Mouse (Mus musculus): ENCODE data around the gene Fstl4. TPM values are rescaled to one million over a fixed set of nuclear protein-coding genes. Genes with fewer than 3 reads are reported as not detected.
A peak's percentile ranks its signal among the peaks of the same experiment; 100 is the strongest.

The Fstl4 gene
- polyA plus RNA-seq, 1 experiment from 2014 or later: 0.95 TPM

GRCm38 (mm10) chr11:52914431-52914830 is 150.0 kb downstream of the Fstl4 start:
- no peak overlapping the region for H3K4me3 ChIP-seq (replicated peaks)
- peaks cover 4% of the 10 kb centered on the region for H3K4me1 ChIP-seq (replicated peaks)
- ATAC-seq (ENCODE audit: insufficient number of reproducible peaks, insufficient read depth, low FRiP score, low TSS enrichment, low read depth): no peak
- H3K9ac ChIP-seq (replicated peaks): no peak overlapping the region
- no peaks in the 10 kb centered on the region for H3K27me3 ChIP-seq
- no peak overlapping the region for H3K27ac ChIP-seq
- no peak overlapping the region for H3K4me2 ChIP-seq
- H3K9me3 ChIP-seq: no peaks in the 10 kb centered on the region
- 76% methylated on average over 6 of the region's 6 CpGs for WGBS
- H3K36me3 ChIP-seq: no peaks in the 10 kb centered on the region

GRCm38 (mm10) chr11:52915648-52916047 is 151.2 kb downstream of the Fstl4 start:
- WGBS: 80% methylated on average over 2 of the region's 2 CpGs
- H3K27me3 ChIP-seq: no peaks in the 10 kb centered on the region
- no peaks in the 10 kb centered on the region for H3K9me3 ChIP-seq
- H3K9ac ChIP-seq (replicated peaks): no peak overlapping the region
- H3K4me2 ChIP-seq: no peak overlapping the region
- no peak overlapping the region for H3K27ac ChIP-seq
- H3K4me3 ChIP-seq (replicated peaks): no peak overlapping the region
- peaks cover 10% of the 10 kb centered on the region for H3K4me1 ChIP-seq (replicated peaks)
- H3K36me3 ChIP-seq: no peaks in the 10 kb centered on the region
- ATAC-seq (ENCODE audit: insufficient number of reproducible peaks, insufficient read depth, low FRiP score, low TSS enrichment, low read depth): no peak

- no peaks in the 10 kb centered on the region for H3K9me3 ChIP-seq
- no peak for ATAC-seq (ENCODE audit: insufficient number of reproducible peaks, insufficient read depth, low FRiP score, low TSS enrichment, low read depth)
- no peak overlapping the region for H3K4me2 ChIP-seq
- H3K27me3 ChIP-seq: no peaks in the 10 kb centered on the region
- H3K4me1 ChIP-seq (replicated peaks): peaks cover 10% of the 10 kb centered on the region
- 37% methylated on average over 15 of the region's 15 CpGs for WGBS
- H3K27ac ChIP-seq: no peak overlapping the region
- H3K4me3 ChIP-seq (replicated peaks): no peak overlapping the region
- no peak overlapping the region for H3K9ac ChIP-seq (replicated peaks)
- H3K36me3 ChIP-seq: no peaks in the 10 kb centered on the region
Observed at GRCm38 (mm10) chr11:52919231-52919960, 155.0 kb downstream of the Fstl4 start.

- H3K27me3 ChIP-seq: no peaks in the 10 kb centered on the region; the same call in 1 of the 2 replicates
- H3K4me2 ChIP-seq: no peak overlapping the region
- no peaks in the 10 kb centered on the region for H3K9me3 ChIP-seq
- 82% methylated on average over 2 of the region's 2 CpGs for WGBS
- H3K9ac ChIP-seq (replicated peaks): no peak overlapping the region
- no peaks in the 10 kb centered on the region for H3K36me3 ChIP-seq
- H3K4me1 ChIP-seq (replicated peaks): peaks cover 8% of the 10 kb centered on the region
- H3K27ac ChIP-seq: 0 out of 2 replicates have a peak overlapping the region, but pooled peaks have one; percentile 17
- no peak overlapping the region for H3K4me3 ChIP-seq (replicated peaks)
- ATAC-seq (ENCODE audit: insufficient number of reproducible peaks, insufficient read depth, low FRiP score, low TSS enrichment, low read depth): no peak
Observed at GRCm38 (mm10) chr11:52924196-52924595, 159.8 kb downstream of the Fstl4 start.

GRCm38 (mm10) chr11:52928321-52928720 is 163.9 kb downstream of the Fstl4 start:
- 92% methylated on average over 4 of the region's 4 CpGs for WGBS
- no peak overlapping the region for H3K27ac ChIP-seq
- H3K36me3 ChIP-seq: no peaks in the 10 kb centered on the region
- H3K4me3 ChIP-seq (replicated peaks): no peak overlapping the region
- no peaks in the 10 kb centered on the region for H3K9me3 ChIP-seq
- H3K9ac ChIP-seq (replicated peaks): no peak overlapping the region
- H3K4me1 ChIP-seq (replicated peaks): no peaks in the 10 kb centered on the region
- H3K4me2 ChIP-seq: no peak overlapping the region
- no peak for ATAC-seq (ENCODE audit: insufficient number of reproducible peaks, insufficient read depth, low FRiP score, low TSS enrichment, low read depth)
- no peaks in the 10 kb centered on the region; the same call in 1 of the 2 replicates for H3K27me3 ChIP-seq

GRCm38 (mm10) chr11:52939336-52940070 is 175.1 kb downstream of the Fstl4 start:
- H3K9ac ChIP-seq (replicated peaks): no peak overlapping the region
- no peaks in the 10 kb centered on the region for H3K36me3 ChIP-seq
- WGBS: 61% methylated on average over 12 of the region's 12 CpGs
- H3K4me2 ChIP-seq: no peak overlapping the region
- no peak overlapping the region for H3K27ac ChIP-seq
- no peak overlapping the region for H3K4me3 ChIP-seq (replicated peaks)
- H3K9me3 ChIP-seq: no peaks in the 10 kb centered on the region
- no peaks in the 10 kb centered on the region; the same call in 1 of the 2 replicates for H3K27me3 ChIP-seq
- no peak for ATAC-seq (ENCODE audit: insufficient number of reproducible peaks, insufficient read depth, low FRiP score, low TSS enrichment, low read depth)
- no peaks in the 10 kb centered on the region for H3K4me1 ChIP-seq (replicated peaks)

- no peaks in the 10 kb centered on the region for H3K9me3 ChIP-seq
- no peaks in the 10 kb centered on the region for H3K36me3 ChIP-seq
- no peak overlapping the region for H3K9ac ChIP-seq (replicated peaks)
- ATAC-seq (ENCODE audit: insufficient number of reproducible peaks, insufficient read depth, low FRiP score, low TSS enrichment, low read depth): no peak
- H3K4me1 ChIP-seq (replicated peaks): no peaks in the 10 kb centered on the region
- H3K27ac ChIP-seq: no peak overlapping the region
- H3K27me3 ChIP-seq: no peaks in the 10 kb centered on the region; the same call in 1 of the 2 replicates
- H3K4me3 ChIP-seq (replicated peaks): no peak overlapping the region
- WGBS: 56% methylated on average over 6 of the region's 6 CpGs
- H3K4me2 ChIP-seq: no peak overlapping the region
Observed at GRCm38 (mm10) chr11:52942967-52943366, 178.5 kb downstream of the Fstl4 start.

GRCm38 (mm10) chr11:52954995-52955394 is 190.6 kb downstream of the Fstl4 start:
- 93% methylated on average over 3 of the region's 3 CpGs for WGBS
- Histone ChIP-seq H3K4me3 (replicated peaks) (no peak overlapping the region), H3K36me3 (no peaks in the 10 kb centered on the region), H3K4me1 (replicated peaks) (0 out of 2 replicates have a peak, but pooled peaks cover 3% of the 10 kb centered on the region), H3K4me2 (no peak overlapping the region), H3K9ac (replicated peaks) (no peak overlapping the region), H3K9me3 (no peaks in the 10 kb centered on the region), H3K27me3 (no peaks in the 10 kb centered on the region), H3K27ac (no peak overlapping the region)
- no peak for ATAC-seq (ENCODE audit: insufficient number of reproducible peaks, insufficient read depth, low FRiP score, low TSS enrichment, low read depth)

GRCm38 (mm10) chr11:52968809-52969208 is 204.4 kb downstream of the Fstl4 start:
- H3K27ac ChIP-seq: no peak overlapping the region
- H3K27me3 ChIP-seq: no peaks in the 10 kb centered on the region
- no peak overlapping the region for H3K9ac ChIP-seq (replicated peaks)
- ATAC-seq (ENCODE audit: insufficient number of reproducible peaks, insufficient read depth, low FRiP score, low TSS enrichment, low read depth): no peak
- H3K4me3 ChIP-seq (replicated peaks): no peak overlapping the region
- H3K4me1 ChIP-seq (replicated peaks): 0 out of 2 replicates have a peak, but pooled peaks cover 4% of the 10 kb centered on the region
- 62% methylated on average over 9 of the region's 9 CpGs for WGBS
- no peak overlapping the region; the same call in 1 of the 2 replicates for H3K4me2 ChIP-seq
- H3K9me3 ChIP-seq: no peaks in the 10 kb centered on the region
- H3K36me3 ChIP-seq: no peaks in the 10 kb centered on the region

GRCm38 (mm10) chr11:52970396-52970795 is 206.0 kb downstream of the Fstl4 start:
- H3K9ac ChIP-seq (replicated peaks): no peak overlapping the region
- no peak for ATAC-seq (ENCODE audit: insufficient number of reproducible peaks, insufficient read depth, low FRiP score, low TSS enrichment, low read depth)
- no peak overlapping the region for H3K4me3 ChIP-seq (replicated peaks)
- 78% methylated on average over 6 of the region's 6 CpGs for WGBS
- 0 out of 2 replicates have a peak, but pooled peaks cover 4% of the 10 kb centered on the region for H3K4me1 ChIP-seq (replicated peaks)
- H3K27me3 ChIP-seq: no peaks in the 10 kb centered on the region
- no peak overlapping the region for H3K27ac ChIP-seq
- no peaks in the 10 kb centered on the region for H3K36me3 ChIP-seq
- no peak overlapping the region for H3K4me2 ChIP-seq
- H3K9me3 ChIP-seq: no peaks in the 10 kb centered on the region

- ATAC-seq (ENCODE audit: insufficient number of reproducible peaks, insufficient read depth, low FRiP score, low TSS enrichment, low read depth): no peak
- H3K4me1 ChIP-seq (replicated peaks): no peaks in the 10 kb centered on the region
- H3K9me3 ChIP-seq: peaks cover 7% of the 10 kb centered on the region; the same call in 1 of the 2 replicates
- no peak overlapping the region for H3K4me3 ChIP-seq (replicated peaks)
- no peak overlapping the region for H3K4me2 ChIP-seq
- no peaks in the 10 kb centered on the region for H3K36me3 ChIP-seq
- H3K9ac ChIP-seq (replicated peaks): no peak overlapping the region
- no peaks in the 10 kb centered on the region for H3K27me3 ChIP-seq
- no peak overlapping the region for H3K27ac ChIP-seq
- 76% methylated on average over 8 of the region's 8 CpGs for WGBS
Observed at GRCm38 (mm10) chr11:52986986-52987385, 222.6 kb downstream of the Fstl4 start.

Measured in limb, embryonic 12.5 days (tissue).